Mouse (Mus musculus): ENCODE results near the gene Myl10.

DNA sequence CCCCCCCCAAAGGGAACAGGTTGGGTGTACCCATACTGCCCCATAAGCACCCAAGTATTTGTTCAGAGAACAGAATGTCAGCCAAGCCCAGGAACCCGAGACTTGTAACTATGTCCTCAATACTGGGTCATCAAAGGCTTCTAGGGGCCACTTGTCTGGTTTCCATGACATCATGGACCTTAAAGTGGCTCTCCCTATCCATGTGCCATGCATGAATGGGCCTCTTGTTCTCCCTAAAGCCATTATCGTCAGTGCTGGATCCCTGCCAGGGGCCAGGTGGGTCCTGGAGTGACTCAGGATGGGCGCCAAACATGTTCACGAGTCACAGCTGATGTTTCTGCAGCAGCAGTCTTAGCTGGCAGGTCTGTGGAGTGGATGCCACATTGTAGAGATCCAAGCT, 17.8 kb downstream of the Myl10 start:
- no peak for TF ChIP-seq CTCF (IDR thresholded peaks at IDR 0.05; ENCODE audit: insufficient read depth, low read depth, low read length)
- TF ChIP-seq POLR2A (IDR thresholded peaks at IDR 0.05; ENCODE audit: insufficient read depth, low read depth, low read length) = no peak
